Mouse (Mus musculus): Measurements from ENCODE around the gene Slc25a42.

- TF ChIP-seq EP300 (optimal IDR thresholded peaks at IDR 0.05) = no peak
- TF ChIP-seq CTCF (IDR thresholded peaks at IDR 0.05; ENCODE audit: low read depth) = no peak
Measured at GRCm38 (mm10) chr8:70257456-70257855, 45.4 kb upstream of the Slc25a42 start.

Data from stomach, postnatal 0 days (tissue).